Mouse (Mus musculus): ENCODE measurements around the gene Tmem8b.

The Tmem8b gene

DNA sequence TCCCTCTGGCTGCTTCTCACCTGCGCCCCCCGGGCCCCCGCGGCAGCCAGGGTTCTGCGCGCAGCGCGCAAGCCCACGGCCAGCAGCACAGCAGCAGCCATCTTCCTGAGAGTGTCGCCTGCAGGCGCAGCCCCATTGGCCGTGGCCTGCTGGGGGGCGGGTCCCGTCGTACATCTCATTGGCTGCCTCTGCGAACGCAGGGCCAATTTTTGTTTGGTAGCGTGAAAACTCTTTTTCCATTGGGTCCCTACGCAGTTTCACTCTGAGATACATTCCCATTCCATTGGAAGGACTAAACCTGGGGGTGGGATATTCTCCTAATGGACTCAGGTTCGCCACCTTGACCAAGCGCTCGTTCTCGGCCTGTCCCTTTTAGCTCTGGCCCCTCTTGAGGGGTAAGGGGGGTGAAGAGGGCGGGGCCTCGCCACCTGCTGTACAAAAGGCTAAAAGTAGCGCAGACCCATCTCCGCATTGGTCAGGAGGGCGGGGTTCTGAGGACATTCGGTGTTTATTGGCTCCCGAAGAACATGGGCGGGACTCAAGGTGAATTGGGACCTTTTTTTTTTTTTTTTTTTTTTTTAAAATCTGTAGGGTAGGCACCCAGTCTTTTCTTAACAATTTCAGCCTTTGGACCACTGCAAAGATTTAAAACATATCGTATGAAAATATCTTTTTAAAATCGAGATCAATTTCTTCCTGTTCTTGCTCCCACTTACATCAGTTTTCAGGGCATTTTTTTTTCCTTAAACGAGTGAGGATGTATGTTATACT, 12.2 kb upstream of the Tmem8b start, which contains the start of gene Hint2:
Gene Hint2, minus strand, starts transcription at position 128 of the 771 bp plus-strand sequence.
- ATAC-seq (ENCODE audit: low TSS enrichment), result peak; percentile 92

DNA sequence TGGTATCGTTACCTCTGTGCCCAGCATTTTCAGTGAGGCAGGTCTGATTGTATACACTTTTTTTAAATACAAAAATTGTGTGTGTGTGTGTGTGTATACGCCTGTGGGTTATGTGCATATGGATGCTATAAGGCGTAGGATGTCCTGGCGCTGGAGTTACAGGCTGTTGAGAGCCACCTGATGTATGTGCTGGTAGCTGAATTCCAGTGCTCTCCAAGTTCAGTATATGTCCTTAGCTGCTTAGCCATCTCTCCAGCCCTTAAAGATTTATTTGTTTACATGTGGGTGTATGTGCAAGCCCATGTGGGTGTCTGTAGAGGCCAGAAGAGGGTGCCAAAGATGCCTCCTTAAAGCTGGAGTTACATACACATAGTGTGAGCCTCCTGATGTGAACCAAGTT, 11.6 kb upstream of the Tmem8b start:
- peak; percentile 32 for ATAC-seq (ENCODE audit: low TSS enrichment)

DNA sequence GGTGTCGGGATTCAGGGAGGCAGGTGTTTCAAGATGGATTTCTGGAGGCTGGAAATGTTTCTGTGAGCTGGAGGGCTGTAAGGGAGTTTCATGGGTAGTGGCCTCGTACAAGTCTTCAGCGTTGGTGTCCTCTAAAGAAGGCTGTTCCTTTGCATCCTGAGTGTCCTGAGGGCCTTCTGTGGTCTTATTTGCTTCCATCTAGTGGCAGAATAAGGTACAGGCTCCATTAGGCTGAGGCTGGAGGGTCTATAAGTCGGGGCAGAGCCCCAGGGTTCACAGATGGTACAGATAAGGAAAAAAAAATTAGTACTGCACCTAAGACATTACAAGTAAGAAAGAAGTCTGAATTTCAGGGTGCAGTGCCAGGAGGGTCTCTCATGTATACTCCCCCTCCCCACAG, 2.4 kb upstream of the Tmem8b start:
- ATAC-seq (ENCODE audit: low TSS enrichment), result no peak

DNA sequence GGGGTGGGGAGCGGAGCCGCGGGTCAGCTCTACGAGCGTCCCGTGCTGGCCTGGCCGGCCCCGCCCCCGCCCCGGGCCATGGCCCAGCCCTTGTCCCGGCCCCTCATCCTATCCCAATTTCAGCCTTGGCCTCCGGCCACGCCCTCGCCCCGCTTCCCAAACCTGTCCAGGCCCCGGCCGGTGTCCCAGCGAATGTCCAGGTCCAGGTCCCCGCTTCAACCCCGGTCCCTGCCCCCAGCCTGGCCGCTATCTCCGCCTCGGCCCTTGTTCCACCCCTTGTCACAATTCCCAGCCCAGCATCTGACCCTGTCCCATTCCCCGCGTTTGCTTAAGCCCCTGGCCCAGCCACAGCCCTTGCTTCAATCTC, 640 bp downstream of the Tmem8b start:
- ATAC-seq (ENCODE audit: low TSS enrichment), result no peak

DNA sequence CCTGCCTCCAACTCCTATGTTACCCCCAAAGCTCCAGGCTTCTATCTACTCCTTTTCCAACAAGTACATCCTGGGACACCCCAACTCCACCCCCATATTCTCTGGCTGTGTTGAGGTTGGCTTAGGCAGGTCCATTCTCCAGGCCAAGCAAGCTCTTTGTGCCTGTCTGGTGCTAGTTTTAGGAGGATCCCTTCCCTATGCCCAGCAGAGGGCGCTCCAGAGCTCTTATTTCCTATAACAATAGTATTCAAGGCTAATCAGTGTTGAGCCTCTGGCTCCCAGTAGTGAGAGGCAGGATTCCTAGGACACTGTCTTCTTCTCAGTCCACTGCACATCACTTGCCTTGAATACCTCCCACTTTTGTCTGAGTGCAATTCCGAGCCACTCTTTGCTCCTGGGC, 3.3 kb downstream of the Tmem8b start:
- ATAC-seq (ENCODE audit: low TSS enrichment), result peak; percentile 38; the same call in 1 of the 2 replicates

DNA sequence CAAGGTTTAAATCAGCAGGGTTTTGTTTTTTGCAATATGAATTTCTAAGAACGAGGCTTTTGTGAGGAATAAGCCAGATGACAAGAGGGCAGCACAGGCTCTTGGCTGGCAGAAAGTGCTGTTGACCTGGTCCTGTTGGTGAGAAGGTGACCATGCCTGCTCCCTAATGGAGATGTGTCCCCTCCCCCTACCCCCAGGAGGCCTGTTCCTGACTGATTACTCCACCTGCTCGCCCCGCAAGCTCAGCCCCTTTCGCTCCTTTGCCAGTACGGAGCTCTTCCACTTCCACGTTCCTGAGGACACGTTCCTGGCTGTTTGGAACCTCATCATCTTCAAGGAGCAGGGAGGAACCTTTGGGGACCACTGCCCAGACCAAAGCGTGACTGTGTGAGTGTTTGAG, 4.9 kb downstream of the Tmem8b start:
- ATAC-seq (ENCODE audit: low TSS enrichment), result no peak

DNA sequence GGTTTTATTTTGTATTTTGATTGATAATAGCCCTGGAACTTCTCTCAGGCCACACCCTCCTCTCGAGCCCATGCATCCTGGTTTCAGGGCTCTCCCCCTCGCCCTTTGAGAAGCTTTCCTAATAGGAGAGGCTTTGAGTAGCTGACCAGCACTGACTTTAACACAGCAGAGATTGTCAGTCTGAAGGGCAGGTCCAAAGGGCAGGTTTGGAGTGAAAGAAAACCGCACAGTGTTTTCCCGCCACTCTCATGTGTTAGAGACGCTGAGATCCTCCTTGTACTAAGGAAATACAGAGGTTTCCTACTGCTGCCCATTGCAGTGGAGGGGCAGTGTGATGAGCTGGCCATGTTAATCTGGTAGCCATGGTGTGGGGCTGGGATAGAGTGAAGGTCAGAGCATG, 6.2 kb downstream of the Tmem8b start:
- ATAC-seq (ENCODE audit: low TSS enrichment), result no peak

DNA sequence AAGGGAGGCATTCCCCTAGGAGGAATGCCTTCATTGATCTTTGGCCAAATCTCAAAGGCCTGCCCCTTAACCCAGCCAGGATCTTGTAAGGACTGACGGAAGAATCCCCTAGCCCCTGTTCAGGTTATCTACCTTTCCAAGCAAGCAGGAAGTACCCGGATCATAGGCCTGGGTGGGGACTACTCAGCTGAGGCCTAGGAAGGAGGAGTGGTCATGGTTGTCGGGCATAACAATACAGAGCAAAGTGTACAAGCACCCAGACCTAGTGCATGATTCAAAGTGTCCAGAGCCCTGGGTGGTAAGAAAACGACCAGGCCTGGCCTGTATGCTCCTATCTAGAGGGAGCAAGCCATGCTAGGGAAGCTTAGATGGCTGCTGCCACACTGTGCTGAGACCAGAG, 6.8 kb downstream of the Tmem8b start:
- no peak for ATAC-seq (ENCODE audit: low TSS enrichment)

DNA sequence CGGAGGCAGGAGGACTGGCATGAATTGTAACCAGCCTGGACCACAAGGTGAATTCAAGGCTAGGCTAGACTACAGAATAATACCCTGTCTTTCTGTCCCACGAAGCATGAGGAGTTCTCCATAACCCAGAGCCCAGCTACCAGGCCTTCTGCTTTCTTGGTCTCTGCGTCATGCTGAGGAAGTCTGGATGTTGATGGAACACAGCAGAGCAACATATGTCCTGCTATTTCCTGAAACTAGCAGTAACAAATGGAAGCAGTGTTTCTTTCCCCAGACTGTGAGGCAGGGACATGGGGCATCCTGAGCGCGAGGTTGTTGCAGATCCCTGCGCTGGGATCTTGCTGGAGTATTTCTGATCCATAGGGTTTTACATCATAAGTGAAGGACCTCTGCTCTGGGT, 9.8 kb downstream of the Tmem8b start:
- ATAC-seq (ENCODE audit: low TSS enrichment), result peak; percentile 50; the same call in 1 of the 2 replicates

DNA sequence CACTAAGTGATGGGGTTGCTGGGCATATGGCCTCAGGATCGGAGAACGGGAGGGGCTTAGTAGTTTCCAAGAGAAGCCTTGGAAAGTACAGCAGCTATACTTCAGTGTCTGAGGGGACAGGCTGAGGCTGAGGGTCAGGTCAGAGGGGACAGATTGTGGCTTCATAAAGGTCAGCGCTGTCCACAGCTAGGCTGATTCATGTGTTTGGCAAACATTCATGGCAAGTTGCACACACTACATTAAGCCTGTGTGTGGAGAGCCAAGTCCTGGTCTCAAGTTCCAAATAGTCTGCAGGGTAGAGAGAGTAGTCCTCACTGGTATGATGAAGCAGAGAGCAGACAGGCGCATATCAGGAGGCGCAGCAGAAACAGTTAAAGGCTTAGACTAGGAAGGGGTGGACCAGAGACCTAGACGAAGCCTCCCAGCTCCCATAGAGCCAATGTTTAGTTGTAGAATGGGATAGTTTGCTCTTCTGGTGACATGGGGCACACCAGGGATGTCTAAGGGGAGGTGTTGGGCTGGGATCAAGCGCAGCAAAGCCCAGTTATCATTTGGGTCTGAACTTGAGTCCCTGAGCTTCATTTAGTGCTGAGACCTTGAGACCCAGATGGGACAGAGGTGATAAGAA, 10.8 kb downstream of the Tmem8b start:
- no peak for ATAC-seq (ENCODE audit: low TSS enrichment)

DNA sequence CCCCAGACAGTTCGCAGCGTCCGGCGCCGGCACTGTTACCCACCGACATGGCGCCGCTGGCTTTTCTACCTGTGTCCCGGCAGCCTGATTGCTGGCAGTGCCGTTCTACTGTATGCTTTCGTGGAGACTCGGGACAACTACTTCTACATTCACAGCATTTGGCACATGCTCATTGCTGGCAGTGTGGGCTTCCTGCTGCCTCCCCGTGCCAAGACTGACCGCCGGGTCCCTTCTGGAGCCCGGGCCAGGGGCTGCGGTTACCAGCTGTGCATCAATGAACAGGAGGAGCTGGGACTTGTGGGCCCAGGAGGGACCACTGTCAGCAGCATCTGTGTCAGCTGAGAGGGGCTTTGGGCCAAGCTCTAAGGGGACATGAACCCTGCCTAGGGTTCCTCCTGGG, 21.2 kb downstream of the Tmem8b start:
- no peak for ATAC-seq (ENCODE audit: low TSS enrichment)

DNA sequence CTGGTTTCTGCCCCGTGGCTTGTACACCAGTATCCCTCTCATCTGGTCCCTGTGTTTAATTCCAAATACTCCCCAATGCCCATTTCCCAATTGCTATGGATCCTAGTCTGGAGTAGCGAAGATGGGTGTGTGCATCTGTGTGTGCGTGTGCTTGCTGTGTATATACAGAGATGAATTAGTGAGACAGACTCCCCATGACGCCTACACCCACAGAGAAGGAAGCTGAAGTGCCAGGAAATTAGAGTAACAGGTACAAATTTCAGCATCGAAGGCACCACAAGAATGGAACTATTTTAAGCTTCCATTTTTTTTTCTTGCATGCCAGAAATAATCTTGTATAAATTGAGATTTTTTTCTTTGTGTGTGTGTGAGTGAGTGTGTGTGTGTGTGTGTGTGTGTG, 22.3 kb downstream of the Tmem8b start:
- peak; percentile 66; the same call in 1 of the 2 replicates for ATAC-seq (ENCODE audit: low TSS enrichment)

DNA sequence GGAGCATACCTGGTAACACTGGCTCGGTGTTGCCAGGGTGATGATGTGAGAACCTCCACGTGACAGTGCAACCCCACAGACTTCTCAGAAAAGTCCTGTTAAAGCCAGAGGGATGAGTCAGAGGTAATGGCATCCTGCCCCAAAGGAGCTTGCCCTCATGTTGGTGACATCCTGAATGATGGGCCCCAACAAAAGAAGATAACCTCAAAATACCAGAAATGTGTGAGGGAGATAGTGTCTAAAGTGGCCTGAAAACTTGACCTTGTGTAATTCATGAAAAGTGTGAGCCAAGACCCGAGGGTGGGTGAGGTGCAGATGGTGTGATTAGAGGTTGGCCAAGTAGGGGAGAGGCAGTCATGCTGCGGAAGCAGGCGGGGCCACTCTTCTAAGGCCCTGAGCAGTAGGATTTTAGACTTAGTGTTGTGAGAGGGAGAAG, 25.1 kb downstream of the Tmem8b start:
- ATAC-seq (ENCODE audit: low TSS enrichment), result no peak

DNA sequence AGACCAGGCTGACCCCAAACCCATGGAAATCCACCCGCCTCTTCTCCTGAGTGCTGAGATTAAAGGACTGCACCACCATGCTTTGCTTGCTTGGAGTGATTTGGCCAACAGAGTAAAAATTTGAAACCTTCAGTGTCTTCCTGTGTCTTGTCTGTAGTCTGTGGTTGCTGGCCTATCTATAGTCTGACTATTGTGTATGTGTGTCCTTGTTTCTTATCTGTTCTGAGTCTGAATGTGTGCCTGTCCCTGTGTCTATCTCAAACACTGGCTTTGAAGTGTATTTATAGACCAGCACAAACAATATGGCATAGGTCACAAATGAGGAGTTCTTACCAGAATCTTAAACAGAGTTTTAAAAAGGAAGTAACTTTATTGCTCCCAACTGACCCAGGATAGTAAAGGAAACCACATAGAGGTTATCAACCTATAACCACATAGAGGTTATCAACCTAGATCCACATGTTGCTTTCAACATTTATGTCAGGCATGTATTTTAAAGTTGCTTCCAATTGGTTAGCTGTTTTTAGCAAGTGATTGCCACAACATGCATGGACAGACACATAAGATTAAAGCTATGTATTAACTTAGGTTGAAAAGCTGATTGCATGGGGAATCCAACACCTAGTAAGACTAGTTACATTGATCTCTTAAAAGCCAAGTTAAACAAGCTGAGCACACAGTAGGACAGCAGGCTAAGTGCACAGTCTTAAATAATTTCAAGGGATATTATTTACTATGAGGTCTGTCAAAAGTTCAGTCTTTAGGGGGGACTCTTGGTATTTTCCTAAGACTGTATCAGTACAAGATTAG, 25.9 kb downstream of the Tmem8b start:
- ATAC-seq (ENCODE audit: low TSS enrichment), result no peak

DNA sequence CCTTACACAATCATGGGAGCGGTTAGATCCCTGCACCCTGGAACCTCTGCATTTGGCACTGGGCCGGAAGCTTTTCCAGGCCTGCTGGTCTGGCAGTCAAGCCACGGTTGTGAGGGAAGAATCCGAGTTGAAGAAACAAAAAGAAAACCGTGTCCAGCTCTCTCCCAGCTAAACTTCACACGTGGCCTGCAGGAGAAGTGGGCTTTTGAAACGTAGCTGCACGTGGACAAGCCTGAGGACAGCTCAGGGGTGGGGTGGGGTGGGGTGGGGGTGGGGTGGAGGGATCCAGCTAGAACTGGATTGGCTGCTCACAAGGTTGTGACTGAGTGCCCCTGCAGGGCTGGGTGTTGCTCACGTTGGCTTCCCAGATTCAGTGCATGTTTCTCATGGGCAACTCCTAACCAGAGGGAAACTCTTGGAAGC, 26.5 kb downstream of the Tmem8b start:
- ATAC-seq (ENCODE audit: low TSS enrichment), result no peak

DNA sequence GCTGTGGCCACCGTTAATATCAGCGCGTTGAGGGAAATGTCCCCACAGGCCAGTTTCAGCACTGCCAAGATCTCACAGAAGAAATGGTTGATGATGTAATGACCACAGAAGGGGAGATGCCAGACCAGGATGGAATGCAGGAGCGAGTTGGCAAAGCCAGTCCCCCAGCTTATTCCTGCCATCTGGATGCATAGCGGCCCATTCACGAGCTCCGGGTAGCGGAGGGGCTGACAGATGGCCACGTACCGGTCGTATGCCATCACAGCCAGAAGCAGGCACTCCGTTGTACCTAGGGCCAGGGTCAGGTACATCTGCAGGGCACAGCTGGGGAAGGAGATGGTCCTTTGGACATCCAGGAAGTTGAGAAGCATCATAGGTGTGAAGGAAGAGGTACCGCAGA, 27.8 kb downstream of the Tmem8b start:
- ATAC-seq (ENCODE audit: low TSS enrichment), result no peak

DNA sequence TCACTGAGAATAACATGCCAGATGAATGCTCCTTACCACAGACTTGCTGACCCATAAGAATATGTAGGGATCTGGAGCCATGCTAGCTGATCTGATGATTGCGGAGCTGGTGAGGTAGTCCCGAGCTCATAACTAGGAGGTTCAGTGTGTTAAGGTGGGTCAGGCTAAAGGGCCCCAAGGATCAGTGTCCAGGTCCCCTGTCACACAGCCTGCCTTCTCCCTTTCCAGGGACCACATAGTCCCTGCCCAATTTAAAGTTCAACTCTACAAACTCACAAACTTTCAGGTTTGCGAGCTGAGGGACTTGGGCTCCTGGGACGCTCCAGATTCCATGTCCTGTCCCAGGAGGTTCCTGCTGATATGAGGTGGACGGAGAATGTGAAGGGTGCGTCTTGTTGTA, 31.9 kb downstream of the Tmem8b start, which contains the start of gene Olfr70:
Gene Olfr70, minus strand, starts transcription at position 101 of the 400 bp plus-strand sequence.
- no peak for ATAC-seq (ENCODE audit: low TSS enrichment)

DNA sequence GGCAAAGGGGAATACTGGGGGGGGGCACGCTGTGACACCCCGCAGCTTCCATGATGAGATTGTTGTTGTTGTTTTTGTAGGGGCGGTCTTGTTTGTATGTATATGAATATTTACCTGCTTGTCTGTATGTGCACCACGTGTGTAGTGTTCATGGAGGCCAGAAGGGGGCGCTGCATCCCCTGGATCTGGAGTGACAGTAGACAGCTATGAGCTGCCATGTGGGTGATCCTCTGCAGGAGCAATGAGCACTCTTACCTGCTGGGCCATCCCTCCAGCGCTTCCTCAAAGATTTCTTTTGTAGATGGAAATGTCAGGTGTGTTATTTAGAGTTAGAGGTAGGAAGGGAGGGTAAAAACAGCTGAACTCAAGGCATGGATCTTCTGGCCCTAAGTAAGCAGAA, 34.7 kb downstream of the Tmem8b start:
- no peak for ATAC-seq (ENCODE audit: low TSS enrichment)

DNA sequence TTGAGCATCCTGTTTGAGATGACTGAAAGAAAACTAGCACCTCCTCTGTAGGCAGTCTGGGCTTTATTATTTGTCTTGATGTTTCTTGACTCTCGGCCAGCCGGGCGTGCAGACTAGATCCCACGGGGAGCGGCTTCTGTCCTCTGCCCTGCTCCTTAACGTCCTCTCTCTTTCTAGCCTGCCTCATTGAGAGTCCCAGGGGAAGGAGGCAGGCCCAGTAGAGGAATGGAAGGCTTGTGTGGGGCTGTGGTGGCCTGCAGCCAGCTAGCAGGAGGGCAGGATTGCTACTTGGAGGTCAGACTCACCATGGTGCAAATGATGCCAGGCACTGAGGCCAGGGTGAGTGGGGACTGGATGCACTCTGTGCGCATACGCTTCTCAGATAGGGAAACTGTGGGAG, 35.1 kb downstream of the Tmem8b start:
- no peak for ATAC-seq (ENCODE audit: low TSS enrichment)

DNA sequence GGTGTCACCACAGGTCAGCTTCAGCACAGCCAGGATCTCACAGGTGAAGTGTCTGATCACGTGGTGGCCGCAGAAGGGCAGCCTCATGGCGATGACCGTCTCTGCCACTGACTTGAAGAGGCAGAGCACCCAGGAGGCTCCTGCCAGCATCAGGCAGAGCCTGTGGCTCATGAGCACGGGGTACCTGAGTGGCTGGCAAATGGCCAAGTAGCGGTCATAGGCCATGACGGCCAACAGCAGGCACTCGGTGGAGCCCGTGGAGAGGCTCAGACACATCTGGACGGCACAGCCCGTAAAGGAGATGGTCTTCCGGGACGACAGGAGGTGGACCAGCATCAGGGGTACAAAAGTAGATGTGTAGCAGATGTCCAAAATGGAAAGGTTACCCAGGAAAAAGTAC, 37.2 kb downstream of the Tmem8b start:
- no peak for ATAC-seq (ENCODE audit: low TSS enrichment)

DNA sequence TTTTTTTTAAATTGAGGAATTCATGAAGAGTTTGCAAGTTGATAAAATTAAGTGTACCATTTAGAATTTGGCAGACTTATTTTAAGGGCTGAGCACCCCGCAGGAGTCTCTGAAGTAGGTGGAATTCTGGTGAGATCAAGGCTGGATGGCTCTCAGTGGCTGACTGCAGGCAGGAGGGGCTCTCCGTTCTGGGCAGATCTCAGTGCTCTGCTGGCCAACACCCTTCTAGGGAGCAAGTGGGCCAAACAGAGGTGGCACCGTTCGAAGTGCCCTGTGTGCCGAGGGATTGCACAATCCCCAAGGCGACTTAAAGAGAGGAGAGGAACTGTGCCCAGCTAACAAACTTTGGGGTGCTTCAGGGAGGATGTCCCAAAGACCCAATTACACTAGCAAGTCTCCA, 41.1 kb downstream of the Tmem8b start, which contains the start of gene Olfr71:
Gene Olfr71, minus strand, starts transcription at position 387 of the 400 bp plus-strand sequence.
- ATAC-seq (ENCODE audit: low TSS enrichment), result no peak

DNA sequence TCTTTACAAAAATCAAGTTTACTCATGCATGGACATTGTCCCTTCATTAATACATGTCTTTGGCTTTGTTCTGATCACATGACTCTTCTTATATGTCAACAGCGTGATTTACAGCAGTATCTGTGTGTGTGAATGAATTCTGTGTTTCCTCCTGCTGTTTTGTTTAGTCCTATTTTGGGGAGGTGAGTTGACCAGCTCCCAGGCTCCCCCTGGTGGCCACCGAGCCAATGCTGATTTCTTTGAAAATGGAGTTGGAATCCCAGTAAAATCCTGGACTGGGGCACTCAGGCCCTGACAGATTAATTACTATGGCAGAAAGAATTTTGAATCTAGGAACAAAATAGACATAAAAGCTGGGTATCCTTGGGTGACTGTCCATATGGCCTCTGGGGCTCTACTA, 43.0 kb downstream of the Tmem8b start:
- peak; percentile 68; the same call in 1 of the 2 replicates for ATAC-seq (ENCODE audit: low TSS enrichment)

Data from frontal cortex, adult (tissue).